Mouse (Mus musculus): ENCODE data around the gene Zfp473.

GRCm38 (mm10) chr7:44705086-44705485 lies 45.8 kb downstream of the Zfp473 start:
- TF ChIP-seq POLR2A (IDR thresholded peaks at IDR 0.05; ENCODE audit: control insufficient read depth, low read depth, low read length) (no peak), CTCF (IDR thresholded peaks at IDR 0.05; ENCODE audit: control insufficient read depth, insufficient read depth, insufficient replicate concordance, low read depth, low read length) (no peak)
